In genomic region chr10:12874577-12875277, GRCm38 (mm10) we compare ENCODE assay signal across 9 mouse cellular contexts. TPM values are rescaled to one million over a fixed set of nuclear protein-coding genes. Genes with fewer than 3 reads are reported as not detected.
DNase-seq lines count a peak whose midpoint lies in the region; ATAC-seq and TF ChIP-seq lines count a peak whose summit lies in the region.
"Had no signal": no experiment of that assay in that cellular context is flagged by ENCODE, and none has a peak within 500 bp of the region (broad histone marks: within the 10 kb centered on the region; RNA-seq: fewer than 3 reads in every experiment).

No protein-coding gene starts in this region.

- H3K9ac ChIP-seq in intestine, embryonic 15.5 days: no peak overlapping the region
- H3K9ac ChIP-seq in forebrain, postnatal 0 days: no peak overlapping the region
- H3K9ac ChIP-seq: embryonic facial prominence, embryonic 13.5 days had no signal

- H3K27me3 ChIP-seq in intestine, embryonic 15.5 days (replicated peaks): no peaks in the 10 kb centered on the region
- H3K27me3 ChIP-seq in forebrain, postnatal 0 days (ENCODE audit: insufficient read depth, low read length): no peaks in the 10 kb centered on the region
- H3K27me3 ChIP-seq: embryonic facial prominence, embryonic 13.5 days had no signal

- H3K36me3 ChIP-seq in intestine, embryonic 15.5 days: no peaks in the 10 kb centered on the region
- no peaks in the 10 kb centered on the region for H3K36me3 ChIP-seq in forebrain, postnatal 0 days (ENCODE audit: insufficient read depth)
- H3K36me3 ChIP-seq: embryonic facial prominence, embryonic 13.5 days had no signal

- ATAC-seq in intestine, embryonic 15.5 days: peak; percentile 46; the same call in 1 of the 2 replicates
- ATAC-seq in forebrain, postnatal 0 days: no peak

- H3K4me3 ChIP-seq in intestine, embryonic 15.5 days (replicated peaks): no peak overlapping the region
- no peak overlapping the region for H3K4me3 ChIP-seq in forebrain, postnatal 0 days (ENCODE audit: low read depth, low read length)
- H3K4me3 ChIP-seq: embryonic facial prominence, embryonic 13.5 days had no signal

- intact Hi-C loops in heart, postnatal 14 days (cut with DNase I): no loop called here

- no peaks in the 10 kb centered on the region for H3K9me3 ChIP-seq in intestine, embryonic 15.5 days
- H3K9me3 ChIP-seq in forebrain, postnatal 0 days (ENCODE audit: low read length): no peaks in the 10 kb centered on the region
- H3K9me3 ChIP-seq: embryonic facial prominence, embryonic 13.5 days had no signal

- H3K4me2 ChIP-seq in intestine, embryonic 15.5 days (replicated peaks): no peak overlapping the region
- no peak overlapping the region for H3K4me2 ChIP-seq in forebrain, postnatal 0 days (ENCODE audit: low read depth)
- H3K4me2 ChIP-seq: embryonic facial prominence, embryonic 13.5 days had no signal

- peak; percentile 35 for DNase-seq in heart, adult 8-10 months (ENCODE audit: low spot score)
- DNase-seq in heart, postnatal 14 days: no peak
- DNase-seq in MN1 (ENCODE audit: low spot score): peak; percentile 78
- DNase-seq in natural killer cell, adult 2 months (ENCODE audit: low spot score in 2 of 2): peak; percentile 61 to 69
- no peak for DNase-seq in urinary bladder, postnatal 10 days (ENCODE audit: low spot score)
- DNase-seq in forebrain, postnatal 0 days: no peak
- no peak for DNase-seq in kidney, adult 11 months

- no peak for TF ChIP-seq CTCF in forebrain, postnatal 0 days (IDR thresholded peaks at IDR 0.05; ENCODE audit: low read depth)

- WGBS in intestine, embryonic 15.5 days: 66% methylated on average over 8 of the region's 8 CpGs
- 78% methylated on average over 8 of the region's 8 CpGs for WGBS in forebrain, postnatal 0 days

- peaks cover 4% of the 10 kb centered on the region; the same call in 1 of the 2 replicates for H3K4me1 ChIP-seq in intestine, embryonic 15.5 days (replicated peaks)
- H3K4me1 ChIP-seq in forebrain, postnatal 0 days (ENCODE audit: insufficient read depth): no peaks in the 10 kb centered on the region

- H3K27ac ChIP-seq in intestine, embryonic 15.5 days: no peak overlapping the region
- H3K27ac ChIP-seq in forebrain, postnatal 0 days (ENCODE audit: low read depth, low read length): no peak overlapping the region
- H3K27ac ChIP-seq: embryonic facial prominence, embryonic 13.5 days had no signal

RNA-seq across cellular contexts. Expression of gene Utrn, which starts 5.6 kb away (rescaled TPM):
- total RNA-seq in heart, adult 8-10 months (2022): 10 to 100 TPM; 59.3 to 75.7 (median 71.0) TPM
- 10 to 100 TPM; 69.6 to 72.4 TPM for total RNA-seq in heart, postnatal 14 days (2021)
- polyA plus RNA-seq in intestine, embryonic 15.5 days (2015; fragmentation: Nextera tagmentation; extraction: Ambion mirVana): 43.8 and 46.2 TPM in 2 replicates
- total RNA-seq in forebrain, postnatal 0 days (2014; rRNA removed): 23.9 and 26.8 TPM in 2 replicates
- 7.9 and 14.2 TPM in 2 replicates for polyA plus RNA-seq in forebrain, postnatal 0 days (2015; fragmentation: Nextera tagmentation; extraction: Ambion mirVana)

Comparison
In these comparisons a context has a peak if more than half of its experiments do, and no peak if none do; other contexts are left out.
1. DNase-seq: peak in heart, adult 8-10 months (single experiment), MN1 (single experiment) and natural killer cell, adult 2 months (2 of 2); none in heart, postnatal 14 days (0 of 2), urinary bladder, postnatal 10 days (single experiment), forebrain, postnatal 0 days (single experiment) and kidney, adult 11 months (single experiment).